Mouse (Mus musculus) cortical plate, adult 2 months (tissue): ENCODE results near the gene Ahctf1.

ENCODE experiments used
- CTCF ChIP-seq: fragments of 200-500 bp; IDR thresholded peaks from 2 replicates; pipeline ENCODE4 v1.5.1; 2011; ENCODE audit warnings: mild to moderate bottlenecking, control low read depth, low read length; ENCODE audit not compliant: insufficient read depth; ENCODE audit errors: extremely low read depth
- POLR2A ChIP-seq: fragments of 200-500 bp; IDR thresholded peaks from 2 replicates; pipeline ENCODE4 v1.6.1; 2011; ENCODE audit warnings: mild to moderate bottlenecking, low read length, control low read depth; ENCODE audit not compliant: insufficient read depth; ENCODE audit errors: extremely low read depth

GRCm38 (mm10) chr1:179784098-179784497 lies 19.4 kb downstream of the Ahctf1 start:
- TF ChIP-seq POLR2A (no peak), CTCF (no peak)
